Mouse (Mus musculus): ENCODE results near the gene Fyn.

Gene Fyn

DNA sequence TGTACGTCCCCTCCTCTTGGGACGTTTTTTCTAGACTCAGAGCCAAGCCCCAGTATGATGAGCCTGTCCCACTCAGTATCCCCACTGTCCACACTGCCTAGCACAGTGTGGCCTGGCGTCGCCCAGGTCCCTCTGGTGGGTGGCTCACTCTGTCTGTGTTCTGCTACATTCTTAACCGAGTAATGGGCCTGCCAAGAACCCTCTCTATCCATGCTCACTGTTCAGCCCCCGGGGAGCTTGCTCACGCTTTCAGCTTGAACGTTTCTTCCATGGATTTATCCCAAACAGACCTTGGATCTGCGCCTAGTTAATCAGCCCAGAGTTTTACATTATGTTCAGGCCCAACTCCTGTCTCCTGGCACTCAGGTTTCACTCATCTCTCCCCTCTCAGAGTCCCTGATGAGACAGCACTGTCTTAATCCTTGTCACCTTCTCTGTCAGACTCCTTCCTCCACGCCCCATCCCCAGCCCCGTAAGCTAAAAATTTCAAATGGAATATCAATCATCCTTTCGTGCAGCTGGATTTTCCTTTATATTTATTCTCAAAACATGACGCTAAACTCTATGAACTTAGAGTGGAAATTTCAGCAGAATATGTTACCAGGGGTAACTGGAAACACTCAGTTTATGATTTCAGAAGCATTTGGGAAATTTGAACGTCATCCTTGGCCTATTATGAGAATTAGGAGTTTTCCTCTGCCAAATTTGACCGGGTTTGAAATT is 174.0 kb downstream of the Fyn start:
- no peak for DNase-seq

DNA sequence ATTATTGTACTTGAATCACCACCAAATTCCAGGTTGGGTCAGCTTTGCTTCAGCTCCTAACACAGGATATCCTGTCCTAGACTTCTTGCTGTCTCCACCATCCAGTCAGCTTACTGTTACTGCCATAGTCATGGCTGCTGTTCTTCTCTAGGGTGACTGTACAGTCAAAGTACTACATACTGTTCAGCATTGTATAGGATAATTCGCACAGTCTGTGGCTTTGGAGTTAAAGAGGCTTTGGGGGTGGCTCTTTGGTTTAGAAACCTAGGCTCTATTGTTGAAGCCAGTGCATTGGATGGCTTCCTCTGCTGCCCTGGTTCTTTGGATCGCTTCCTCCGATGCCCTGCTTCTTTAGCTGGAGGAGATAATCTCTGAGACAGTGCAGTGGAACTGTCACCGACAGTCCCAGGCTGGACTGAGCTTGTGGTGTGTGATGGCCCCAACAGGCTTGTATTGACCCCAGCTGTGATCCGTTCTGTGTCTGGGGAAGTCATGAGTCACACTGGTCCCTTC is 174.7 kb downstream of the Fyn start:
- no peak for DNase-seq

- no peak for DNase-seq
Measured at GRCm38 (mm10) chr10:39547369-39548074, 178.9 kb downstream of the Fyn start.

GRCm38 (mm10) chr10:39550791-39551190 is 182.1 kb downstream of the Fyn start:
- DNase-seq: no peak

GRCm38 (mm10) chr10:39551637-39552185 is 183.1 kb downstream of the Fyn start:
- DNase-seq: no peak

DNA sequence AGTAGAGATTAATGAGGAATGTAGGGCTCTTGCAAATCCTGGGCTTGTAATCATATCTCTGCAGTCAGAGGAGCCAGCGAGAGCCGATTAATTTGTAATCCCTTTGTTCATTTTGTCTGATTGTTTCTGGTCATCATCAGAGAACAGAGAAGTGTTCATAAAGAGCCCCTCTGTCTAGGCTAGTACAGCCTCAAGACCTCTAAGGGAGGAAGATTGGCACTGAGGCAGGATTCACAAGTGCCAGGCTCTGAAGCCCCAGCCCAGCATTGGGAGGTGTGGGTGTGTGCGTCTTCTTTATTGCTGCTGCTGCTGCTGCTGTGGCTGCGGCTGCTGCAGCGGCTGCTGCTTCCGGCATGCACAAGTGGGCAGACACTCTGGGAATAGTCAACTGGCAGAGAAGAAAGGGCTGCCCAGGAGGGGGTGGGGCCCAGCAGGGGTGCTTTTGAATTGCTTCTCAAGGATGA is 183.7 kb downstream of the Fyn start:
- DNase-seq: peak in 1 of 2 experiments; percentile 35

GRCm38 (mm10) chr10:39552903-39553302 is 184.2 kb downstream of the Fyn start:
- DNase-seq: peak in 1 of 2 experiments; percentile 8

DNA sequence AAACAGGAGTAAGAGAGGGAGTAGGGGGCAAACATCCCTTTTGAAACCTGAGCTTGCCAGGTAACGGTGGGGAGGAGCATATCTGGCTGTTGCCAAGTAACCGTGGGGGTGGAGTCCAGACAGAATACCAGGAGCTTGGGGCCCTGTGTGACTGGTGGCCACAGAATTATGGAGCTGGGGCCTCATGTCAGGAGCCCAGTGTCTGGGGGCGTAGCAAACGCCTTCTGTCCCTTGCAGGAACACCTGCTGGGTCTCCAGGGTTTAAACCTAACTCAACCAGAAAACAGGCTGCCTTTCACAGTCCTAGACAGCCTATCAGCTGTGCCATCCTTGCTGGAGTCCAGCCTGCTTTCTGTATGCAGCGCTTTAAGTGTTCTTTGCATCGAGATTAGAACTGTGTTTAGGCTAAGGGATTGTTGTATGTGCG is 186.6 kb downstream of the Fyn start:
- peak in 1 of 2 experiments; percentile 50 for DNase-seq

- peak; percentile 44 to 49 for DNase-seq
Measured at GRCm38 (mm10) chr10:39555740-39556139, 187.1 kb downstream of the Fyn start.

- no peak for DNase-seq
Measured at GRCm38 (mm10) chr10:39557360-39557759, 188.7 kb downstream of the Fyn start.

DNA sequence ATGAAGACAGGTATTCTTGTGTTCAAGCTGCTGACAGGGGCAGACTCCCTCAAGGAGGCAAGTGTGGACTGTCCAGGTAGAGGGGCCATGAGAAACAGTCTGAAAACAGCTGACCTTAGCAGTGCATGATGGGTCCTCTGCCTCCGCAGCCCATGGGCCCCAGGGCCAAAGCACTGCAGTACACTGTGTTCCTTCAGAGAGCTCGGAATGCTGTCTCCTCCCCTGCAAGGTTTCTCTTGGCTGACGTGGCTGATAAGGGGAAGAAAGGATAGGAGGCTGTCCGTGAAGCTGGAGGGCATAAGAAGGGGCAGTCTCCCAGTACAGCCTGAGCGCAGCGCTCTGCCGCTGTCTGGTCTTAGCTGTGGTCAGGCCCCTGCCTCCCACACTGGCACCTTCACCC is 189.2 kb downstream of the Fyn start:
- DNase-seq: peak; percentile 36 to 65

DNA sequence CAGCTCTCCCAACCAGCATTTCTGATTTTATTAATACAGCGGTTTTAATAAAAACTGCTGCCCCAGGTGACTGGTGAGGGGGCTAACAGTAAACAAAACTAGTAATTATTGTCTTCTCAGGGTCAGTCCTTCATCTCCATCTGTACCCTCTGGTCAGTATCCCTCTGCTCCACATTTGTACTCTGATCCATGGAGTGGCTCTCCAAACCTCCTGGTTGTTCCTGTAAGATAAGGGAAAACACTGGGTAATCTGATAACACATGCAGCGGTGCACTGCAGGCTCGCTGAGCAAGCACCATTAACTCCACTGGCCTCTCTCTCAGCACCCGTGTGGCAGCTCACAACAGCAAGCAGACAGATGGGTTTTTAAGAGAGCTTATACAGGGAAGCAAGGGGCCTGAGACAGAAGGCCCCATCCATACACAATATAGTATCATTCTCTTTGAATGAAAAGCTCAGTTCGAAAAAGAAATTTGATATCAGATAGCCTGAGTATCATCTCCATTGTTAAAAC is 189.9 kb downstream of the Fyn start:
- DNase-seq: no peak

DNA sequence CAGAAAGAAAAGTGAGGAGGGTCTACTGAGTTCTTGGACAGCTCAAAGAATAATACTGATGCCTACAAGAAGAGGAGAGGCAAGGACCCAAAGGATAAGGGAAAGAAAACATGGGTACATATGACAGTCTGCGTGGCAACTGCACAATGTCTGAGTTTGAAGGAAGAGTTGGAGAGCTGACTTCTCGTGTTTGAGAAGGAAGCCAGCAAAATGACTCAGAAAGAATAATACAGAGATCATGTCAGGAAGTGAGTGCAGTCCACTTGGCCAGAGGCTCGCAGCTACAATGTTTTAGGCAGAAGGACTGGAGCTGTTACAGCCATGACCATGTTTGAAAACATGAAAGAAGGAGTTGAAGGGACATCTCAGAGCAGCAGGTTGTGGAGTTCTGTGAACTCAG is 190.7 kb downstream of the Fyn start:
- no peak for DNase-seq

- peak in 1 of 2 experiments; percentile 33 for DNase-seq
Measured at GRCm38 (mm10) chr10:39562383-39562782, 193.7 kb downstream of the Fyn start.

GRCm38 (mm10) chr10:39563552-39564223 is 195.0 kb downstream of the Fyn start:
- DNase-seq: no peak

DNA sequence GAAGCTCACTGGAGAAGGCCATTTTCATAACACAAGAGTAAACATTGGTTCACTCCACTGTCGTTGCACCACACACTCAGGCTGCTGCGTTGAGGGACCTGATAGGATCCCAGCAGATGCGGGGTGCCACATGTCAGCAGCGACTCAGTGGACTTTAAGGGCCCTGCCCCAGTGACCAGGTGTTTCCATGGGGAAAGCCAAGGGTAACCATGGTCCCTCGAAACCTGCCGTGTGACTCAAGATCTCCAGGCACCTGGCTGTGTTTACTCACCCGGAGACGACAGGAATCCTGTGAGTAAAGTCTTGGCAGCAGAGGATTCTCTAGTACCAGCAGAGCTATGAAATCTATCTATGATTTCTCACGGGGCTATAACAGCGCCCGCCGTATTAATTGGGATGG is 198.2 kb downstream of the Fyn start:
- DNase-seq: peak in 1 of 2 experiments; percentile 43

- DNase-seq: no peak
Measured at GRCm38 (mm10) chr10:39568991-39569390, 200.3 kb downstream of the Fyn start.

- no peak for DNase-seq
Measured at GRCm38 (mm10) chr10:39571011-39571410, 202.4 kb downstream of the Fyn start.

GRCm38 (mm10) chr10:39572050-39572671 is 203.5 kb downstream of the Fyn start:
- no peak for DNase-seq

DNA sequence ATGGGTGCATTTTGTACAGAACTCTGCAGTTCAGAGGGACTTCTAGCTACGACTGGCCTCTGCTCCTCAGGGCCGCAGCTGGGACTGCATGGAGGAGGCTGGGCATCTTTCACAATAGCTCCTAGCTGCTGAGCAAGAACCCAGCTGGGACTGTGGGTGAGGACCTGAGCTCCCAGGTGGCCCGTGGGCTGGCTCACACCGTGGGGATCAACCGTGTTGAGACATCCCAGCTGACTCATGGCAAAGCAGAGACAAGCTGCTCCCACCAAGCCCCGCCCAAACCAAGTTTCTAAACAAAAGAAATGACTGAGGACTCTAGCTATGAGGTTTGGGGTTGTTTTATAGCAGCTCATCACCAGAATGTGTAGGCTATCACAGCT is 204.0 kb downstream of the Fyn start:
- DNase-seq: peak in 1 of 2 experiments; percentile 57

GRCm38 (mm10) chr10:39576466-39576865 is 207.8 kb downstream of the Fyn start:
- no peak for DNase-seq

DNA sequence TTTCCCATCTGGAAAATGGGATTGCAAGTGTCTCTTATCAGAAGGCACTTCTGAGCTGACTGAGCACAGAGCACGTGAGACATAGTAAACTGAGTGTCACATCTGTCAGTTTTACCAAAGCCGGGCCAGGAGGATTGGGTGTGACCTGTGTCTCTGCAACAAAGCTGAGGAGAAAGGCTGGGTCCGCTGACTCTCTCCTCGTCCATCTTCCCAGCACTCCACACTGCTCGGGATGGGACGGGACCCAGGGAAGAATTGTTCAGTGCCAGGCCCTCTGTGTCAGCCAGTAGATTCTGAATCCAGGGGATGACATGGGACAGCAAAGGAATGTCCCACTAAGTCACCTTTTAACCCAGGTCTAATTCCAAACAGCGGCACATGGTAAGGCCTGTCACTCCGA is 211.8 kb downstream of the Fyn start:
- peak in 1 of 2 experiments; percentile 36 for DNase-seq

Measured in lung, postnatal 4 days (tissue).